Mouse (Mus musculus) embryonic facial prominence, embryonic 11.5 days (tissue): Measurements from ENCODE around the gene Scarf1. TPM values are rescaled to one million over a fixed set of nuclear protein-coding genes. Genes with fewer than 3 reads are reported as not detected.

Source experiments
- ATAC-seq: fragments of 200-750 bp; cut with Nextera tagmentation; replicated peaks from 2 replicates; pipeline ENCODE4 v1.8.0; 2017; ENCODE audit warnings: low read depth; ENCODE audit not compliant: insufficient number of reproducible peaks, low FRiP score, low TSS enrichment
- DNase-seq: peaks from one replicate; pipeline ENCODE4 v3.0.0-alpha.2; 2015; ENCODE audit warnings: low spot score
- H3K27ac ChIP-seq: fragments of 300-500 bp; sonication (generic); replicated peaks from 2 replicates; pipeline ENCODE4 v1.5.1; 2014; ENCODE audit warnings: mild to moderate bottlenecking, low read depth, low read length, control low read depth
- H3K27me3 ChIP-seq: fragments of 300-500 bp; sonication (generic); 2 replicates; pipeline ENCODE4 v1.6.1; 2014; ENCODE audit warnings: mild to moderate bottlenecking, low read length, moderate library complexity, mixed read lengths; ENCODE audit not compliant: control insufficient read depth, insufficient read depth
- H3K36me3 ChIP-seq: fragments of 300-500 bp; sonication (generic); replicated peaks from 2 replicates; pipeline ENCODE4 v1.6.1; 2014; ENCODE audit warnings: low read depth, mild to moderate bottlenecking, low read length, moderate library complexity, mixed read lengths; ENCODE audit not compliant: control insufficient read depth, insufficient read depth
- H3K4me1 ChIP-seq: fragments of 300-500 bp; sonication (generic); 2 replicates; pipeline ENCODE4 v1.6.1; 2014; ENCODE audit warnings: low read length, mixed read lengths; ENCODE audit not compliant: control insufficient read depth, insufficient read depth
- H3K4me2 ChIP-seq: fragments of 300-500 bp; sonication (generic); 2 replicates; pipeline ENCODE4 v1.6.1; 2014; ENCODE audit warnings: low read depth, mild to moderate bottlenecking, control low read depth, low read length, moderate library complexity
- H3K4me3 ChIP-seq: fragments of 300-500 bp; sonication (generic); 2 replicates; pipeline ENCODE4 v1.5.1; 2014; ENCODE audit warnings: low read depth, low read length, control low read depth
- H3K9ac ChIP-seq: fragments of 300-500 bp; sonication (generic); replicated peaks from 2 replicates; pipeline ENCODE4 v1.6.1; 2014; ENCODE audit warnings: mild to moderate bottlenecking, control low read depth, low read length
- H3K9me3 ChIP-seq: fragments of 300-500 bp; sonication (generic); replicated peaks from 2 replicates; pipeline ENCODE4 v1.6.1; 2016; ENCODE audit warnings: mild to moderate bottlenecking, low read length, inconsistent platforms, mixed read lengths; ENCODE audit not compliant: control insufficient read depth
- WGBS: fragments of 180-500 bp; shearing (Covaris S2); extraction: QIAGEN DNeasy Blood & Tissue Kit; methylation state at CpG from one replicate; pipeline ENCODE4 v1.1.7; 2014; 5-methylcytosine and 5-hydroxymethylcytosine counted together
- polyA plus RNA-seq: library from polyadenylated mRNA; unstranded; fragments of >200 nt; fragmentation: Nextera tagmentation; extraction: Ambion mirVana; gene quantifications from 2 replicates; pipeline ENCODE4 v1.2.1, GENCODE M21; 2014

The Scarf1 gene
- polyA plus RNA-seq, 1 experiment from 2014 or later: 2.7 TPM

DNA sequence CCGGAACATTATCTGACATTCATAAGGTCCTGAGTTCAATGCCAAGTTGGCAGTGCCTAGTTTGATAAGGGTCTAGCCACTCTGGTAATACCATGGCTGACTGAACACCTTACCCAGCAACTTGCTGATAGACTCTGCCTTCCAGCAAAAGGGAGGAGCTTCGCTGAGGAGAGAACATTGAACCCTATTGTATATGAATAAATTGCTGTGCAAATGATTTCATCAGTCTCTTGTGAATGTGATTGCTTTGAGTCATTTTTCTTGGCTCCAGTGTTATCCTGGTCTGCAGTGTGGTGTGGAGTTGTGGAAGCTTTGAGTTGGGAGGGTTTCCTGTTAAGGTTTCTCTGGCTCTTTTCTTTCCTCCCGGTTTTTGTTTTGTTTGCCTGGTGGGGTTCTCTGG, 42.7 kb upstream of the Scarf1 start:
- Histone ChIP-seq H3K4me1 (no peaks in the 10 kb centered on the region), H3K9me3 (no peaks in the 10 kb centered on the region), H3K9ac (no peak overlapping the region), H3K4me2 (no peak overlapping the region), H3K4me3 (no peak overlapping the region), H3K36me3 (no peaks in the 10 kb centered on the region), H3K27ac (no peak overlapping the region), H3K27me3 (no peaks in the 10 kb centered on the region)
- ATAC-seq (no peak), DNase-seq (no peak)
- WGBS: 80% methylated on average over 3 of the region's 3 CpGs

DNA sequence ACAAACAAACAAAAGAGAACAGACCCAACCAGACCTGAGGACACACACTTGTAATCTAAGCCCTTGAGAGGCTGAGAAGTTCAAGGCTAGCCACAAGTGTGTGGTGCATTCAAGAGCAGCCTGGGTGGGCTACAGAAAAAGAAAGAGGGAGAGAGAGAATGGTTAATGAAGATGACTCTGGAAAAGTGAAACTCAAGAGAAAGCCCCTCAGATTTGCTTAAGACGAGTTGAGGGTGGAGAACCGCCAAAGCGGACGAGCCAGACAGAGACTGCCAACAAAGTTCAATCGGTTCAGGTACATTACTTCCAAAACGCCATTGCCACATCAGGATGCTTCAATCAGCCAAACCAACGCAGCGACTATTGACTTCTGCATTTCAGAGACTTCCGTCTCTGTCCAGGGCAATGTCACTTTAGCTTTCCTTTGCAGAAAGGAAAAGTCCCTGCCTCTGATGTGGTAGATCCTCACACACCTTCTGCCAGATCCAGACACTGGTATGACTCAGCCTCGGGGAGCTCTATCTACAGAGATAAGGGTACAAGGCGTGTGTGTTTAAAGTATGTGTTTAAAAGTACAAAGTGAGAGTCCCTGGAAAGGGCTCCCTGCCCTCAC, 40.8 kb upstream of the Scarf1 start:
- Histone ChIP-seq H3K27ac (no peak overlapping the region), H3K27me3 (no peaks in the 10 kb centered on the region), H3K4me1 (no peaks in the 10 kb centered on the region), H3K36me3 (no peaks in the 10 kb centered on the region), H3K4me3 (no peak overlapping the region), H3K9me3 (no peaks in the 10 kb centered on the region), H3K4me2 (no peak overlapping the region), H3K9ac (no peak overlapping the region)
- WGBS: 84% methylated on average over 11 of the region's 11 CpGs
- DNase-seq: no peak
- ATAC-seq: no peak

DNA sequence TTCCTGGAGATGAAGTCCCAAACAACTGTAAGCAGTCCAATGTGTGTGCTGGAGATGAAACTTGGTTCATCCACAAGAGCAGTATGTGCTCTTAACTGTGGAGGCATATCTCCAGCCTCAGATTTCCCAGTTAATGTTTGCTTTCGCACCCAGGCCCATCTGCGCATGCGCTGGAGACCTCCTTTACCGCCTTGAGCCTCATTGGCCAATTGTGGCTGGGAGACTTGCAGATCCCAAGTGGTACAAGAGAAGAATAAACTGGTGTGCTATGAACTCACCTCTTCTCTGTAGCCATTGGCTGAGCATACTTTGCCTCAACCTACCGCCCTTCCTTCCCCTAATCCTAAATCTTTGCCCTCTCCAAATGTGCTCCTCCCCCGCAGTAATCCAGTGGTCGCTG, 40.0 kb upstream of the Scarf1 start:
- Histone ChIP-seq H3K27me3 (no peaks in the 10 kb centered on the region), H3K9me3 (no peaks in the 10 kb centered on the region), H3K9ac (no peak overlapping the region), H3K27ac (no peak overlapping the region), H3K4me3 (no peak overlapping the region), H3K4me1 (no peaks in the 10 kb centered on the region), H3K36me3 (no peaks in the 10 kb centered on the region), H3K4me2 (no peak overlapping the region; the same call in 1 of the 2 replicates)
- ATAC-seq (no peak), DNase-seq (no peak)
- 68% methylated on average over 7 of the region's 7 CpGs for WGBS

DNA sequence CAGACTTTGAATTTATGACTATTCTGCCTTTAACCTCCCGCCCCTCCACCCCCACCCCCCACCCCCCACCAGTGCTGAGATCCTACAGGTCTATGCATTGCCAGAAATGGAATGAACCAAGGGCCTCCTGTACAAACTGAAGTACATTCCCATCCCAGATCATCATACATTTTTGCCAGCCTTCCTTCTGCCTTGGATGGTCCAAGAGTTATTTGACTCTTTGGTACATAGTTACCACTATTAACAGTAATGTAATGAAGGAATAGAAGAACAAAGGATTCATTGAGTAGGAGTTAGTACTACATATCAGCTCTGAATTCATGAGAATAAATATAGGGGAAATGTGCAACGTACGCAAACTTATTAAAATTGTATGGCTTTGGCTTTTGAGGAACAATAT, 27.1 kb upstream of the Scarf1 start:
- Histone ChIP-seq H3K36me3 (peaks cover 4% of the 10 kb centered on the region), H3K9me3 (no peaks in the 10 kb centered on the region), H3K9ac (no peak overlapping the region), H3K4me3 (no peak overlapping the region), H3K27ac (no peak overlapping the region), H3K27me3 (no peaks in the 10 kb centered on the region), H3K4me1 (peaks cover 3% of the 10 kb centered on the region), H3K4me2 (no peak overlapping the region)
- DNase-seq (no peak), ATAC-seq (0 out of 2 replicates have a peak, but pooled peaks have one; percentile 16)
- WGBS: 28% methylated on average over 3 of the region's 3 CpGs

DNA sequence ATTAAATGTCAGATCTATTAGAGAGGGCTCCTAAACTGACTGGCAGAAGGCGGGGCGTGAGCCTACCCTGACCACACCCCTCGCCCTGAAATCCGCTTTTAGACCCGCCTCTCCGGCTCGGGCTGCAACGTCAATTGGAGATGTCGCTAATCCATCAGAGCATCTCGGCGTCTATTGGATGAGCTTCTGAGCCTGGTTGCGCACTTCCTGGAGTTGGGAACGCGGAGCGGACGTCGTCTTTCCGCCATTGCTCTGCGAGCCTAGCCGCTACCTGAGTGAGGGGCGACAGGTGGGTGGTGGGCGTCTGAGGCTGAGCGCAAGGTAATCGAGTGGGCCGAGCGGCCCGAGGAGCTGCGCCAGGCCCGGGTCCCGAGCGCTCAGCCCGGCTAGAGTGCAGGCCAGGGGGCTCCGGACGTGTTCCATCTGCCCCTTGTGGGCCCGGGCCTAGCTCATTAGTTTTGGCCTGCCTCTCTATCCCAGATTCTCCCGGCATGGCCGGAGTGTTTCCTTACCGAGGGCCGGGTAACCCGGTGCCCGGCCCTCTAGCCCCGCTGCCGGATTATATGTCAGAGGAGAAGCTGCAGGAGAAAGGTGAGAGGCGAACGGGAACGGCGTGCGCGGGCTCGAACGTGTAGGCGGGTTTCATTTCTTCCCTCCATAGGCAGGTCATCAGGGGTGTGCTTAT, 26.6 kb upstream of the Scarf1 start, which contains the start of gene Prpf8:
Prpf8 (plus strand) TSS at position 216 of the 685 bp plus-strand sequence.
- peak within 1 kb of the TSS; percentile 93 for H3K9ac ChIP-seq
- peaks cover 3% of the 10 kb centered on the region for H3K4me1 ChIP-seq
- H3K4me3 ChIP-seq: peak within 1 kb of the TSS; percentile 94
- WGBS: under 1% methylated on average over 51 of the region's 52 CpGs
- peak; percentile 97 for ATAC-seq
- H3K4me2 ChIP-seq: peak within 1 kb of the TSS; percentile 82
- H3K36me3 ChIP-seq: peaks cover 4% of the 10 kb centered on the region
- H3K27me3 ChIP-seq: no peaks in the 10 kb centered on the region
- peak; percentile 98 for DNase-seq
- H3K9me3 ChIP-seq: no peaks in the 10 kb centered on the region
- H3K27ac ChIP-seq: peak within 1 kb of the TSS; percentile 54; the same call in 1 of the 2 replicates

DNA sequence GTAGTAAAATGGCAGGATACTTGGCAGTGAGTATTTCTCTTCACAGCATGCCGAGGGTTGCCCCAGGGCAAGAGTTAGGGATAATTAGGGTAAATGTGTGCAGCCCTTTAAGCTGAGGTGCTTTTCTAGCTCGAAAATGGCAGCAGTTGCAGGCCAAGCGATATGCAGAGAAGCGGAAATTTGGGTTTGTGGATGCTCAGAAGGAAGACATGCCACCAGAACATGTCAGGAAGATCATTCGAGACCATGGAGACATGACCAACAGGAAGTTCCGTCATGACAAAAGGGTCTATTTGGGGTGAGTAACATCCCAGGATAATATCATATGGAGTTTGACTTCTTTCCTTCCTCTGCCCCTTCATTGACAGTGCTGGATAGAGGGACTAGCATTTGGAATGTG, 25.8 kb upstream of the Scarf1 start:
- H3K9me3 ChIP-seq: no peaks in the 10 kb centered on the region
- H3K27me3 ChIP-seq: no peaks in the 10 kb centered on the region
- peaks cover 7% of the 10 kb centered on the region for H3K36me3 ChIP-seq
- DNase-seq (no peak), ATAC-seq (no peak)
- WGBS: 33% methylated on average over 6 of the region's 6 CpGs
- peak overlapping the region; percentile 82 for H3K4me2 ChIP-seq
- H3K4me3 ChIP-seq: peak overlapping the region; percentile 94
- peak overlapping the region; percentile 93 for H3K9ac ChIP-seq
- peaks cover 3% of the 10 kb centered on the region for H3K4me1 ChIP-seq
- no peak overlapping the region for H3K27ac ChIP-seq

DNA sequence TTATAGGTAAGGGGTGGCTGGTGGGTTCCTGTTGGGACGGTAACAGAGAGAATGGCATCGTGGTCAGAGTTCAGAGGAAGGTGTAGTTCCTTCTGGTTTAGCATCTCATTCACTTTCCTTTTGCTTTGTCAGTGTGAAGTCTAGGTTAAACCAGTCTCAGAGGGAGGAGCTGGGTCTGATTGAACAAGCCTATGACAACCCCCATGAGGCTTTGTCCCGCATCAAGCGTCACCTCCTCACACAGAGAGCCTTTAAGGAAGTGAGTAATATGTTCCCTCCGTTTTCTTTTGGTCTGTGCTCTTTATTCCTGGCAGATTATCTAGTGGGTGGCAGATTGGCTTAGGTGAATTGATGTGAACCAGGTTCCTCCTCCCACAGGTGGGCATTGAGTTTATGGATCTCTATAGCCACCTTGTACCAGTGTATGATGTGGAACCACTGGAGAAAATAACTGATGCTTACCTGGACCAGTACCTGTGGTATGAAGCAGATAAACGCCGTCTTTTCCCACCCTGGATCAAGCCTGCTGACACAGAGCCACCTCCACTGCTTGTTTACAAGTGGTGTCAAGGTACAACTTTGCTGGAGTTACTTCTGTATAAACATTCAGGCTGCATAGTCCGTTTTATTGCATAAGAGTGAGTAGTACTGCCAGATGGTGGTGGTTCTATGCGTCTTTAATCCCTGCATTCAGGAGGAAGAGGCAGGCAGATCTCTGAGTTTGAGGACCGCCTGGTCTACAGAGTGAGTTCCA, 18.9 kb upstream of the Scarf1 start:
- Histone ChIP-seq H3K9me3 (no peaks in the 10 kb centered on the region), H3K36me3 (peaks cover 43% of the 10 kb centered on the region), H3K4me2 (no peak overlapping the region), H3K4me1 (no peaks in the 10 kb centered on the region), H3K4me3 (no peak overlapping the region), H3K27me3 (no peaks in the 10 kb centered on the region), H3K27ac (no peak overlapping the region), H3K9ac (no peak overlapping the region)
- 94% methylated on average over 10 of the region's 10 CpGs for WGBS
- ATAC-seq (no peak), DNase-seq (no peak)

DNA sequence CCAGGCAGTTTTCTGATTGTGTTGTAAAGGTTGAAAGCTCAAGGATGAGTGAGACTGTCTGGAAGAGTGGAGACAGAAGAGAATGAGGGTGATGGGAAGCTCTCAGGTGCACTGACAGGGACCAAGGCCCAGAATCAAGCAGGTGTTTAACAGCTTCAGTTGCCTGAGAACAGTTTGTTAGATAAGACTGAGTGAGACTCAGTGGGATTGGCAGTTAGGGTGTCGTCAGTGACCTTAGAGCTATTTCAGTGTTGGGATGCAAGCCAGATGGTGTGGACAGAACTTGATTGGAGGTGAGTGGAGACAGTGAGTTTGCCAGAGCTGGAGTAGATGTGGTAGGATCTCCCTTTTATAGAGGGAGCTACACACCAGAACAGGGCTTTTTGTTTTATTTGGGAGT, 15.2 kb upstream of the Scarf1 start:
- H3K9ac ChIP-seq: no peak overlapping the region
- 79% methylated on average over 1 of the region's 1 CpGs for WGBS
- no peaks in the 10 kb centered on the region for H3K4me1 ChIP-seq
- no peak overlapping the region for H3K27ac ChIP-seq
- H3K4me3 ChIP-seq: no peak overlapping the region
- no peak for ATAC-seq
- H3K36me3 ChIP-seq: peaks cover 51% of the 10 kb centered on the region
- H3K9me3 ChIP-seq: no peaks in the 10 kb centered on the region
- no peak overlapping the region for H3K4me2 ChIP-seq
- DNase-seq: no peak
- no peaks in the 10 kb centered on the region for H3K27me3 ChIP-seq
